Mouse (Mus musculus): ENCODE measurements at regions not wholly inside any gene's neighbourhood (a gene's known extent, or its start where the extent isn't known, plus 50 kb on each side); places are given as distances from the start of the nearest gene placed in this dataset.

- WGBS = 94% methylated on average over 9 of the region's 9 CpGs
These were observed 368.6 kb upstream of the Mgmt start for GRCm38 (mm10) chr7:136525821-136526220.

GRCm38 (mm10) chr7:136530006-136530785, 364.2 kb upstream of the Mgmt start:
- WGBS = 92% methylated on average over 8 of the region's 8 CpGs
- Histone ChIP-seq H3K27ac (no peak overlapping the region), H3K36me3 (replicated peaks) (no peaks in the 10 kb centered on the region), H3K4me1 (no peaks in the 10 kb centered on the region), H3K4me3 (no peak overlapping the region), H3K9me3 (no peaks in the 10 kb centered on the region), H3K27me3 (ENCODE audit: poor library complexity, severe bottlenecking) (peaks cover 30% of the 10 kb centered on the region)
- DNase-seq (ENCODE audit: extremely low spot score, low spot score) = no peak

More at GRCm38 (mm10) chr7:136525821-136526220, 368.6 kb upstream of the Mgmt start:
- Histone ChIP-seq H3K27ac (no peak overlapping the region), H3K9me3 (no peaks in the 10 kb centered on the region), H3K4me3 (no peak overlapping the region), H3K36me3 (replicated peaks) (no peaks in the 10 kb centered on the region), H3K4me1 (no peaks in the 10 kb centered on the region), H3K27me3 (ENCODE audit: poor library complexity, severe bottlenecking) (peaks cover 29% of the 10 kb centered on the region)
- no peak for DNase-seq (ENCODE audit: extremely low spot score, low spot score)

- no peak overlapping the region for H3K27ac ChIP-seq
- WGBS = 51% methylated on average over 7 of the region's 7 CpGs
- H3K27me3 ChIP-seq (ENCODE audit: poor library complexity, severe bottlenecking) = peaks cover 31% of the 10 kb centered on the region
- no peaks in the 10 kb centered on the region for H3K36me3 ChIP-seq (replicated peaks)
- H3K4me1 ChIP-seq = no peaks in the 10 kb centered on the region
- DNase-seq (ENCODE audit: extremely low spot score, low spot score) = no peak
- H3K4me3 ChIP-seq = no peak overlapping the region
- H3K9me3 ChIP-seq = no peaks in the 10 kb centered on the region
These were observed 363.1 kb upstream of the Mgmt start for GRCm38 (mm10) chr7:136531301-136531700.

- H3K27ac ChIP-seq = no peak overlapping the region
- peaks cover 87% of the 10 kb centered on the region for H3K27me3 ChIP-seq (ENCODE audit: poor library complexity, severe bottlenecking)
These were observed 352.3 kb upstream of the Mgmt start for GRCm38 (mm10) chr7:136541876-136542655.

GRCm38 (mm10) chr7:136542896-136543295, 351.5 kb upstream of the Mgmt start:
- DNase-seq (ENCODE audit: extremely low spot score, low spot score) = no peak
- no peak overlapping the region for H3K4me3 ChIP-seq
- H3K9me3 ChIP-seq = no peaks in the 10 kb centered on the region
- H3K27ac ChIP-seq = no peak overlapping the region
- H3K4me1 ChIP-seq = peaks cover 30% of the 10 kb centered on the region
- WGBS = 74% methylated on average over 7 of the region's 7 CpGs
- peaks cover 84% of the 10 kb centered on the region for H3K27me3 ChIP-seq (ENCODE audit: poor library complexity, severe bottlenecking)
- no peaks in the 10 kb centered on the region for H3K36me3 ChIP-seq (replicated peaks)

More at GRCm38 (mm10) chr7:136541876-136542655, 352.3 kb upstream of the Mgmt start:
- Histone ChIP-seq H3K4me1 (peaks cover 30% of the 10 kb centered on the region), H3K4me3 (no peak overlapping the region), H3K36me3 (replicated peaks) (no peaks in the 10 kb centered on the region), H3K9me3 (no peaks in the 10 kb centered on the region)
- peak; percentile 33 for DNase-seq (ENCODE audit: extremely low spot score, low spot score)

- Histone ChIP-seq H3K27me3 (ENCODE audit: poor library complexity, severe bottlenecking) (peaks cover 54% of the 10 kb centered on the region), H3K27ac (no peak overlapping the region), H3K36me3 (replicated peaks) (no peaks in the 10 kb centered on the region), H3K4me3 (no peak overlapping the region), H3K4me1 (peaks cover 11% of the 10 kb centered on the region), H3K9me3 (no peaks in the 10 kb centered on the region)
- no peak for DNase-seq (ENCODE audit: extremely low spot score, low spot score)
- 82% methylated on average over 3 of the region's 3 CpGs for WGBS
These were observed 346.6 kb upstream of the Mgmt start for GRCm38 (mm10) chr7:136547837-136548236.

- peaks cover 9% of the 10 kb centered on the region for H3K27me3 ChIP-seq (ENCODE audit: poor library complexity, severe bottlenecking)
- H3K27ac ChIP-seq = no peak overlapping the region
- H3K4me1 ChIP-seq = peaks cover 13% of the 10 kb centered on the region
- H3K36me3 ChIP-seq (replicated peaks) = no peaks in the 10 kb centered on the region
- no peaks in the 10 kb centered on the region for H3K9me3 ChIP-seq
- DNase-seq (ENCODE audit: extremely low spot score, low spot score) = no peak
- H3K4me3 ChIP-seq = no peak overlapping the region
- 74% methylated on average over 4 of the region's 4 CpGs for WGBS
These were observed 338.0 kb upstream of the Mgmt start for GRCm38 (mm10) chr7:136556436-136556835.

DNA sequence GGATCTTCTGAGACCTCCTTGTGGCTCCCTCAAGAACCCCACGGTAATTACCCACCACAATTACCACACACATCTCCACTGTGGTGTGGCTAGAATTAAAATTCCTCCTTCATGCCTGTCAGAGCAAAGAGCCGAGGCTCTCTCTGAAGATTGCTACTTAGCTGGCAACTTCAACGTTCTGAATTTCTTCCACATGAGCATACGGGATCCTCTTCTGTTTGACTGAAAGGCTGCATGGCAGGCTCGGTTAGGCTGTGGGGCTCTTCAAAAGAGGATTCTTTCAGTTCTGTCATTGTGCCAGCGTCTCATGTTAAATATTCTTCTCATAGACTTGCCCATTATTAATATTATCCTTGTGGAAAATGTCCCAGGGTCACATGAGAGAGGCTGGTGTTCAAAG, 334.9 kb upstream of the Mgmt start:
- no peaks in the 10 kb centered on the region for H3K36me3 ChIP-seq (replicated peaks)
- H3K27me3 ChIP-seq (ENCODE audit: poor library complexity, severe bottlenecking) = peaks cover 9% of the 10 kb centered on the region
- H3K4me3 ChIP-seq = no peak overlapping the region
- DNase-seq (ENCODE audit: extremely low spot score, low spot score) = no peak
- WGBS = 82% methylated on average over 6 of the region's 6 CpGs
- H3K4me1 ChIP-seq = peaks cover 5% of the 10 kb centered on the region
- H3K27ac ChIP-seq = no peak overlapping the region
- H3K9me3 ChIP-seq = no peaks in the 10 kb centered on the region

DNA sequence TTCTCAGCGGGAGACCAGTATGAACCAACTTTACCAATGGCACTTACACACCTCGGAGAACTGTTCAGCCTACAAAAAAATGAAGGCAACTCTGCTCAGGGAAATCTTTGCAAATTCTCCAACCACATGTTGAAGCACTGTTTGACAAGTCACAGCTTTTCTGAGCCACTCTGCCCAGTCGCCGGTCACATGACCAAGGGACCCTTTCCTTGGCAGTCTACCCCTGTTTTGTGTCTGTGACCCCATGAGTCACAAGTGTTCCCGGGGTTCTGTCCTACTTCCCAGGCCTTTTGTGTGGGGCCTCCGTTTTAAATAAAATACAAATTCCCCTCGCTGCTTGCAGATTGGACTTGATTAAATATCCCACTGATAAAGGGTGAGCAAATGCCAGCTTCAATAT, 323.5 kb upstream of the Mgmt start:
- H3K4me3 ChIP-seq = no peak overlapping the region
- DNase-seq (ENCODE audit: extremely low spot score, low spot score) = no peak
- no peaks in the 10 kb centered on the region for H3K36me3 ChIP-seq (replicated peaks)
- 48% methylated on average over 7 of the region's 7 CpGs for WGBS
- no peaks in the 10 kb centered on the region for H3K9me3 ChIP-seq
- H3K4me1 ChIP-seq = peaks cover 10% of the 10 kb centered on the region
- H3K27ac ChIP-seq = no peak overlapping the region
- peaks cover 39% of the 10 kb centered on the region for H3K27me3 ChIP-seq (ENCODE audit: poor library complexity, severe bottlenecking)

DNA sequence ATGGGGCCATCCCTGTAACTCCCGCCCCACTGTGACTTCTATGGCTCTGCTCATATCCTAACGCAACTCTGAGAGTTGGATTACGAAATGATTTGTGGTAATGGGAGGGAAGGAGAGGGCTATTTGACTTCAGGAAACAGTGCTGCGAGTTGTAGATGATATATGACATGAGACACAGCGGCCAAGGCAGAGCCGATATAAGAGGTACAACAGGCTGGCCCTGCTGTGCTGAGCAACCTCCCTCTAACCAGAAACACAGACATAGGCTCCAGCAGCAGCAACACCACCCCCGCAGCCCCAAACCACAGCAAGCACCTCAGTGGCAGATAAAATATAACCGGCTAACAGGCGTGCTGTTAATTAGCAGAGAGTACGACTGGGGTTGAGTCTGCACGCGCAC, 312.5 kb upstream of the Mgmt start:
- Histone ChIP-seq H3K4me1 (peaks cover 12% of the 10 kb centered on the region), H3K9me3 (0 out of 2 replicates have a peak, but pooled peaks cover 3% of the 10 kb centered on the region), H3K27me3 (ENCODE audit: poor library complexity, severe bottlenecking) (peaks cover 71% of the 10 kb centered on the region), H3K27ac (0 out of 2 replicates have a peak overlapping the region, but pooled peaks have one; percentile 25), H3K4me3 (no peak overlapping the region), H3K36me3 (replicated peaks) (no peaks in the 10 kb centered on the region)
- DNase-seq (ENCODE audit: extremely low spot score, low spot score) = no peak
- 62% methylated on average over 12 of the region's 12 CpGs for WGBS

DNA sequence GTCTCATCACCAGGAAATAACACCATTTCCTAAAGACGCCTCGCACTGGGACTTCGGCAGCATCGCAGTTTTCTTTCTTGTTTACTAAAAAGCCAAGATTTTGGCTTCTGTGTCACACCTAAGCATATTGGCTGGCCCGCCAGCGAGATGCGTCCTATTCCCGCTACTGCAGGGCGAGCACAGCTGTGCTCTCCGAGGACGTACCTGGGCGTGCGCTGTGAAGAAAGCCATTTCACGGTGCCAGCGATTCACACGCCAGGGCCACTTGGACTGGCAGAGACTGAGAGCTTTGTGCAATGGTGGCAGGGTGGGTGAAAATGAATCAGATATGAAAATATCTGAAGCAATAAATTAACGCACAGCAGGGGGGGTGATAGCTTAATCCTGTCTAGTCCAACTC, 310.1 kb upstream of the Mgmt start:
- H3K9me3 ChIP-seq = no peaks in the 10 kb centered on the region
- H3K4me3 ChIP-seq = no peak overlapping the region
- H3K4me1 ChIP-seq = peaks cover 12% of the 10 kb centered on the region
- peaks cover 71% of the 10 kb centered on the region for H3K27me3 ChIP-seq (ENCODE audit: poor library complexity, severe bottlenecking)
- no peaks in the 10 kb centered on the region for H3K36me3 ChIP-seq (replicated peaks)
- DNase-seq (ENCODE audit: extremely low spot score, low spot score) = no peak
- H3K27ac ChIP-seq = no peak overlapping the region
- 80% methylated on average over 17 of the region's 17 CpGs for WGBS

GRCm38 (mm10) chr7:136588491-136588890, 305.9 kb upstream of the Mgmt start:
- H3K9me3 ChIP-seq = no peaks in the 10 kb centered on the region
- no peaks in the 10 kb centered on the region for H3K36me3 ChIP-seq (replicated peaks)
- H3K4me1 ChIP-seq = no peaks in the 10 kb centered on the region
- DNase-seq (ENCODE audit: extremely low spot score, low spot score) = no peak
- no peak overlapping the region for H3K4me3 ChIP-seq
- 95% methylated on average over 6 of the region's 6 CpGs for WGBS
- H3K27me3 ChIP-seq (ENCODE audit: poor library complexity, severe bottlenecking) = peaks cover 33% of the 10 kb centered on the region
- H3K27ac ChIP-seq = no peak overlapping the region

DNA sequence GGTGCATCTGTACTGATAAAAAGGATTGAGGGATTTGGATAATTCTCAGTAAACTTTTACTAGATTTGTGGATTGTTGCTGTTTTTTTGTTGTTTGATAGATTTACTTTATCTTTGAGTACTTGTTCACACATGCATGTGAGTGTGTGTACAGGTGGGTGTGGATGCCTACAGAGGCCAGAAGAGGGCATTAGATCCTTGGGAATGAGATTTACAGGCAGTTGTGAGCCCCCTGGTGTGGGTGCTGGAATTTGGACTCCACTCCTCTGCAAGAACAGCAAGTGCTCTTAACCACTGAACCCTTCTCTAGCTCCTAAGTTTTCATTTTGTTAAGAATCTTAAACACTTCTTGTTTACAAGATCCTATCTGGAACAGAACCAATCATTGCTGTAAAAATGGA, 303.5 kb upstream of the Mgmt start:
- no peaks in the 10 kb centered on the region for H3K36me3 ChIP-seq (replicated peaks)
- no peak overlapping the region for H3K27ac ChIP-seq
- no peak for DNase-seq (ENCODE audit: extremely low spot score, low spot score)
- no peak overlapping the region for H3K4me3 ChIP-seq
- H3K9me3 ChIP-seq = no peaks in the 10 kb centered on the region
- peaks cover 10% of the 10 kb centered on the region for H3K27me3 ChIP-seq (ENCODE audit: poor library complexity, severe bottlenecking)
- no peaks in the 10 kb centered on the region for H3K4me1 ChIP-seq
